9 mouse cellular contexts compared by ENCODE assay signal in genomic region chr5:64343972-64344700, GRCm38 (mm10).
DNase-seq lines count a peak whose midpoint lies in the region; ATAC-seq and TF ChIP-seq lines count a peak whose summit lies in the region.
"Had no signal": no experiment of that assay in that cellular context is flagged by ENCODE, and none has a peak within 500 bp of the region (broad histone marks: within the 10 kb centered on the region; RNA-seq: fewer than 3 reads in every experiment).

No protein-coding gene starts in this region.

- no peak for DNase-seq in thymus, adult 2 months
- no peak for DNase-seq in thymus, postnatal 14 days
- DNase-seq in forebrain, embryonic 11.5 days (ENCODE audit: low spot score) = no peak
- peak; percentile 77 for DNase-seq in kidney, adult 2 months
- no peak for DNase-seq in layer of hippocampus, adult 9-11 months
- DNase-seq in neural tube, embryonic 10.5 days (ENCODE audit: extremely low spot score, low spot score) = no peak

- TF ChIP-seq CTCF in thymus, adult 2 months (IDR thresholded peaks at IDR 0.05; ENCODE audit: borderline replicate concordance, control insufficient read depth, extremely low read depth, insufficient read depth, low read length, poor library complexity) = peak; percentile 38; the same call in 1 of the 2 replicates
- TF ChIP-seq CTCF in kidney, adult 2 months (conservative IDR thresholded peaks at IDR 0.05; ENCODE audit: insufficient read depth, insufficient read length, low read depth, low read length) = peak; percentile 56

- H3K4me1 ChIP-seq in thymus, adult 2 months (replicated peaks; ENCODE audit: control insufficient read depth, insufficient read depth, low read length) = peaks cover 11% of the 10 kb centered on the region
- H3K4me1 ChIP-seq in forebrain, embryonic 11.5 days (replicated peaks; ENCODE audit: control insufficient read depth, insufficient read depth, low read length) = no peaks in the 10 kb centered on the region
- peaks cover 48% of the 10 kb centered on the region for H3K4me1 ChIP-seq in kidney, adult 2 months (ENCODE audit: control insufficient read depth, insufficient read depth, low read length)
- H3K4me1 ChIP-seq in lung, embryonic 16.5 days (replicated peaks; ENCODE audit: control insufficient read depth, insufficient read depth, low read length) = peaks cover 17% of the 10 kb centered on the region; the same call in 1 of the 2 replicates
- peaks cover 9% of the 10 kb centered on the region for H3K4me1 ChIP-seq in stomach, embryonic 16.5 days (ENCODE audit: control insufficient read depth, insufficient read depth, low read length)

- ATAC-seq in forebrain, embryonic 11.5 days (replicated peaks; ENCODE audit: low FRiP score) = peak; percentile 29
- ATAC-seq in lung, embryonic 16.5 days (ENCODE audit: low read depth) = peak; percentile 60
- ATAC-seq in stomach, embryonic 16.5 days (ENCODE audit: insufficient read depth, low FRiP score) = peak; percentile 54; the same call in 1 of the 2 replicates

- no peaks in the 10 kb centered on the region for H3K9me3 ChIP-seq in forebrain, embryonic 11.5 days (ENCODE audit: control insufficient read depth, low read length)
- H3K9me3 ChIP-seq in lung, embryonic 16.5 days (ENCODE audit: control insufficient read depth, low read length) = no peaks in the 10 kb centered on the region
- H3K9me3 ChIP-seq in stomach, embryonic 16.5 days (replicated peaks; ENCODE audit: control insufficient read depth, low read length) = no peaks in the 10 kb centered on the region
- H3K9me3 ChIP-seq: embryonic facial prominence, embryonic 12.5 days had no signal

- no peaks in the 10 kb centered on the region for H3K27me3 ChIP-seq in thymus, adult 2 months (ENCODE audit: control insufficient read depth, insufficient read depth, low read length)
- no peaks in the 10 kb centered on the region for H3K27me3 ChIP-seq in forebrain, embryonic 11.5 days (ENCODE audit: control insufficient read depth, insufficient read depth, low read length)
- H3K27me3 ChIP-seq in kidney, adult 2 months (replicated peaks; ENCODE audit: control insufficient read depth, insufficient read depth, low read length) = no peaks in the 10 kb centered on the region
- no peaks in the 10 kb centered on the region for H3K27me3 ChIP-seq in lung, embryonic 16.5 days (ENCODE audit: control insufficient read depth, insufficient read depth, low read depth, low read length)
- H3K27me3 ChIP-seq in stomach, embryonic 16.5 days (ENCODE audit: control insufficient read depth, insufficient read depth, low read length) = no peaks in the 10 kb centered on the region
- H3K27me3 ChIP-seq: embryonic facial prominence, embryonic 12.5 days had no signal

- no peak for TF ChIP-seq POLR2A in thymus, adult 2 months (IDR thresholded peaks at IDR 0.05; ENCODE audit: control insufficient read depth, extremely low read depth, insufficient read depth, low read length, poor library complexity)
- TF ChIP-seq POLR2A in kidney, adult 2 months (IDR thresholded peaks at IDR 0.05; ENCODE audit: low read depth, low read length) = no peak

- H3K27ac ChIP-seq in thymus, adult 2 months (ENCODE audit: control insufficient read depth, insufficient read depth, low read length) = peak overlapping the region; percentile 34; the same call in 1 of the 2 replicates
- H3K27ac ChIP-seq in forebrain, embryonic 11.5 days (ENCODE audit: low read depth, low read length) = no peak overlapping the region
- peak overlapping the region; percentile 99 for H3K27ac ChIP-seq in kidney, adult 2 months (ENCODE audit: insufficient read depth, low read depth, low read length)
- peak overlapping the region; percentile 44 for H3K27ac ChIP-seq in lung, embryonic 16.5 days (ENCODE audit: low read length)
- peak overlapping the region; percentile 74 for H3K27ac ChIP-seq in stomach, embryonic 16.5 days (ENCODE audit: low read length)
- H3K27ac ChIP-seq: embryonic facial prominence, embryonic 12.5 days had no signal

- no peak overlapping the region for H3K4me3 ChIP-seq in thymus, adult 2 months (ENCODE audit: control insufficient read depth, insufficient read depth, low read length)
- H3K4me3 ChIP-seq in forebrain, embryonic 11.5 days (ENCODE audit: low read depth, low read length) = no peak overlapping the region
- no peak overlapping the region for H3K4me3 ChIP-seq in kidney, adult 2 months (ENCODE audit: insufficient read depth, low read depth, low read length)
- H3K4me3 ChIP-seq in lung, embryonic 16.5 days (ENCODE audit: low read length) = no peak overlapping the region
- no peak overlapping the region for H3K4me3 ChIP-seq in stomach, embryonic 16.5 days (replicated peaks; ENCODE audit: low read length)
- H3K4me3 ChIP-seq: embryonic facial prominence, embryonic 12.5 days had no signal

- peaks cover 3% of the 10 kb centered on the region; the same call in 1 of the 2 replicates for H3K36me3 ChIP-seq in thymus, adult 2 months (ENCODE audit: control insufficient read depth, insufficient read depth, low read length)
- no peaks in the 10 kb centered on the region for H3K36me3 ChIP-seq in forebrain, embryonic 11.5 days (ENCODE audit: control insufficient read depth, insufficient read depth, low read length)
- peaks cover 1% of the 10 kb centered on the region for H3K36me3 ChIP-seq in kidney, adult 2 months (ENCODE audit: control insufficient read depth, insufficient read depth, low read length)
- no peaks in the 10 kb centered on the region for H3K36me3 ChIP-seq in lung, embryonic 16.5 days (ENCODE audit: control insufficient read depth, insufficient read depth, low read length)
- H3K36me3 ChIP-seq in stomach, embryonic 16.5 days (ENCODE audit: control insufficient read depth, insufficient read depth, low read length) = no peaks in the 10 kb centered on the region

- no peak overlapping the region for H3K9ac ChIP-seq in forebrain, embryonic 11.5 days (ENCODE audit: low read length)
- H3K9ac ChIP-seq in lung, embryonic 16.5 days (ENCODE audit: low read length) = no peak overlapping the region
- 0 out of 2 replicates have a peak overlapping the region, but pooled peaks have one; percentile 22 for H3K9ac ChIP-seq in stomach, embryonic 16.5 days (ENCODE audit: low read length)
- H3K9ac ChIP-seq: embryonic facial prominence, embryonic 12.5 days had no signal

- 55% methylated on average over 5 of the region's 5 CpGs for WGBS in thymus, adult 2 months
- 46% methylated on average over 5 of the region's 5 CpGs for WGBS in forebrain, embryonic 11.5 days
- WGBS in kidney, adult 2 months = 32% methylated on average over 5 of the region's 5 CpGs
- 42% methylated on average over 5 of the region's 5 CpGs for WGBS in lung, embryonic 16.5 days
- WGBS in stomach, embryonic 16.5 days = 41% methylated on average over 5 of the region's 5 CpGs

- no peak overlapping the region for H3K4me2 ChIP-seq in forebrain, embryonic 11.5 days (ENCODE audit: low read depth, low read length, severe bottlenecking)
- no peak overlapping the region for H3K4me2 ChIP-seq in lung, embryonic 16.5 days (ENCODE audit: low read depth, low read length)
- no peak overlapping the region for H3K4me2 ChIP-seq in stomach, embryonic 16.5 days (ENCODE audit: low read depth, low read length)
- H3K4me2 ChIP-seq: embryonic facial prominence, embryonic 12.5 days had no signal
